Mouse (Mus musculus): Measurements from ENCODE around the gene Rhbdf1.
"Not testable (repeated sequence)": the region's sequence is repeated elsewhere in the genome, so short reads cannot be mapped to it uniquely, and the experiment has no call there.

Rhbdf1 gene

GRCm38 (mm10) chr11:32221225-32221950 lies 712 bp downstream of the Rhbdf1 start:
- DNase-seq (ENCODE audit: low read depth, low spot score), result peak; percentile 57

GRCm38 (mm10) chr11:32220607-32221224 lies 1.4 kb downstream of the Rhbdf1 start:
- DNase-seq (ENCODE audit: low read depth, low spot score), result peak; percentile 58

- no peak for DNase-seq (ENCODE audit: low read depth, low spot score)
Measured at GRCm38 (mm10) chr11:32219287-32219686, 2.8 kb downstream of the Rhbdf1 start.

GRCm38 (mm10) chr11:32218501-32219050 lies 3.5 kb downstream of the Rhbdf1 start:
- peak; percentile 65 for DNase-seq (ENCODE audit: low read depth, low spot score)

- peak; percentile 93 for DNase-seq (ENCODE audit: low read depth, low spot score)
Measured at GRCm38 (mm10) chr11:32216851-32217250, 5.2 kb downstream of the Rhbdf1 start.

- no peak for DNase-seq (ENCODE audit: low read depth, low spot score)
Measured at GRCm38 (mm10) chr11:32215372-32216162, 6.5 kb downstream of the Rhbdf1 start.

GRCm38 (mm10) chr11:32210623-32211022 lies 11.5 kb downstream of the Rhbdf1 start:
- no peak for DNase-seq (ENCODE audit: low read depth, low spot score)

GRCm38 (mm10) chr11:32205058-32205873 lies 16.8 kb downstream of the Rhbdf1 start, which contains the start of gene Snrnp25:
TSS of gene Snrnp25 (plus strand) at chr11:32205415.
- peak; percentile 99 for DNase-seq (ENCODE audit: low read depth, low spot score)

- no peak for DNase-seq (ENCODE audit: low read depth, low spot score)
Measured at GRCm38 (mm10) chr11:32201922-32202685, 20.0 kb downstream of the Rhbdf1 start.

GRCm38 (mm10) chr11:32200992-32201391 lies 21.1 kb downstream of the Rhbdf1 start:
- not testable (repeated sequence) for DNase-seq (ENCODE audit: low read depth, low spot score)

- no peak for DNase-seq (ENCODE audit: low read depth, low spot score)
Measured at GRCm38 (mm10) chr11:32200075-32200601, 22.0 kb downstream of the Rhbdf1 start, which contains the start of gene Il9r. TSS of gene Il9r (minus strand) at chr11:32200279.

GRCm38 (mm10) chr11:32199230-32199629 lies 22.9 kb downstream of the Rhbdf1 start:
- no peak for DNase-seq (ENCODE audit: low read depth, low spot score)

GRCm38 (mm10) chr11:32198256-32198955 lies 23.7 kb downstream of the Rhbdf1 start:
- no peak for DNase-seq (ENCODE audit: low read depth, low spot score)

- DNase-seq (ENCODE audit: low read depth, low spot score), result no peak
Measured at GRCm38 (mm10) chr11:32197766-32198165, 24.3 kb downstream of the Rhbdf1 start.

- no peak for DNase-seq (ENCODE audit: low read depth, low spot score)
Measured at GRCm38 (mm10) chr11:32196727-32197126, 25.4 kb downstream of the Rhbdf1 start.

GRCm38 (mm10) chr11:32195867-32196540 lies 26.1 kb downstream of the Rhbdf1 start:
- no peak for DNase-seq (ENCODE audit: low read depth, low spot score)

GRCm38 (mm10) chr11:32194626-32195025 lies 27.5 kb downstream of the Rhbdf1 start:
- DNase-seq (ENCODE audit: low read depth, low spot score), result no peak

GRCm38 (mm10) chr11:32194086-32194485 lies 28.0 kb downstream of the Rhbdf1 start:
- DNase-seq (ENCODE audit: low read depth, low spot score), result no peak

GRCm38 (mm10) chr11:32193156-32193555 lies 28.9 kb downstream of the Rhbdf1 start:
- no peak for DNase-seq (ENCODE audit: low read depth, low spot score)
